Mouse (Mus musculus) heart, adult 9 months (tissue): ENCODE data around the gene Emilin3.
A peak's percentile ranks its signal among the peaks of the same experiment; 100 is the strongest.

Experiments
- DNase-seq, 2 experiments: peaks; one replicate each; pipeline ENCODE4 v3.0.0; 2022; ENCODE audit warnings: low spot score in 2 of 2

The Emilin3 gene

GRCm38 (mm10) chr2:160872890-160873382 is 39.2 kb downstream of the Emilin3 start, which contains the start of gene Zhx3:
Zhx3 (minus strand) TSS chr2:160872998.
- DNase-seq = peak; percentile 94 to 96

DNA sequence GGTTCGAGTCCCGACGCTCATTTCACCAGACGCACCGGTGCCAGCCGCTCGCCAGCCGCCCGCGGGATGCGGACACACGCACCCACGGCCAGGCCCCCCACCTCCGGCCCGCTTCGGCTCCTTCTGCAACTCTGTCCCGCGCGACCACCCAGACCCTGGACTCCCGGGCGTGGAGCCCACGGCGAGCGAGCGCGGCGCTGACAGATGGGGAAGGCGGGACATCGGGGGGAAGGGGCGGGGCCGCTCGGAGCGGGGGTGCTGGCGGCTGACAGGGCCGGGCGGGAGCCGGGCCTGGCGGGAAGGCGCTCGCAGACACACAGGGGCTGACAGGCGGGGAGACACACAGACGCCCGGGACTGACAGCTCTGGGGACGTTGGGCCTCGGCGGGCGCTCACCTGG is 39.7 kb downstream of the Emilin3 start:
- peak; percentile 64 to 71 for DNase-seq

GRCm38 (mm10) chr2:160871310-160871709 is 40.8 kb downstream of the Emilin3 start:
- no peak for DNase-seq

DNA sequence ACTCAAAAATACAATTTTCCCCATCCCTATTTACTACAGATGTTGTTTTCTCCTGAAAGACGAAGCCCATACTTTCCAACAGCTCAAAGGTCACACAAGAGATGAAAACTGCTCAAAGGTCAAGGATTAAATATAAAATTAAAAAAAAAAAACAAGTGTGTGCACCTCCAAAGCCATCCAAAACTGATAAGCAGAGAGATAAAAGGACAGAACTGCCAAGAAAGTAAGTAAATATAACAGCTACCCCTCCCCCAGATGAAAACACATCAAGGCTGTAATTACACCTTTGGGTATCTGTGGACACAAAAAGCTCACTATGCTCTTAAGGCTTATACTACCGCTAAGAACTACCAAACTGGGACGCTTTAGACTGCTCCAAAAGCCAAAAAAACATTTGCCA is 42.7 kb downstream of the Emilin3 start:
- no peak for DNase-seq

GRCm38 (mm10) chr2:160865266-160865665 is 46.9 kb downstream of the Emilin3 start:
- DNase-seq = no peak

- DNase-seq = no peak
Observed at GRCm38 (mm10) chr2:160864112-160864511, 48.0 kb downstream of the Emilin3 start.

DNA sequence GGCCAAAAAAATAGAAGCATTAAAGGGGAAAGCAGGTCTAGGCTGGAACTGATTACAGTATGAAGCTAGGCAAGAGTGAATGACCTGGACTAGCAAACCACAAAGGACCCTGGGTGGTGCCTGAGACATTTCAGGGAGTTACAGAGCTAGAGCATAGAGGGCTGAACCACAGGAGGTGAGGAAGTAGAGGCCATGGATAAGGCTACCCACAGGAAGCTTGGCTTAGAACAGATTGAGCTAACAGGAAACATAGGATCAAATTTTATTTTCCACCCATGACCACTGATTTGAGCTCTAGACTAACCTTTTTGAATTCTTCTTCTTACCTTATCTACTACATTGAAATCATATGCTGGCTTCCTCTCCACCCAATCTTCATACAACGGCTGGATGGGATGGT is 51.8 kb downstream of the Emilin3 start:
- no peak for DNase-seq
